Mouse (Mus musculus) T-helper 2 cell (primary cell): Measurements from ENCODE around the gene Wnt10b.
"Not testable (repeated sequence)": the region's sequence is repeated elsewhere in the genome, so short reads cannot be mapped to it uniquely, and the experiment has no call there.

Experiments
- in situ Hi-C: fragments of 300-600 bp; cut with MboI, MseI; formaldehyde crosslinking; loops from one replicate; pipeline ENCODE4 v1.15.1; 2025; ENCODE audit warnings: high pct_unique_total_duplicates

Gene Wnt10b

DNA sequence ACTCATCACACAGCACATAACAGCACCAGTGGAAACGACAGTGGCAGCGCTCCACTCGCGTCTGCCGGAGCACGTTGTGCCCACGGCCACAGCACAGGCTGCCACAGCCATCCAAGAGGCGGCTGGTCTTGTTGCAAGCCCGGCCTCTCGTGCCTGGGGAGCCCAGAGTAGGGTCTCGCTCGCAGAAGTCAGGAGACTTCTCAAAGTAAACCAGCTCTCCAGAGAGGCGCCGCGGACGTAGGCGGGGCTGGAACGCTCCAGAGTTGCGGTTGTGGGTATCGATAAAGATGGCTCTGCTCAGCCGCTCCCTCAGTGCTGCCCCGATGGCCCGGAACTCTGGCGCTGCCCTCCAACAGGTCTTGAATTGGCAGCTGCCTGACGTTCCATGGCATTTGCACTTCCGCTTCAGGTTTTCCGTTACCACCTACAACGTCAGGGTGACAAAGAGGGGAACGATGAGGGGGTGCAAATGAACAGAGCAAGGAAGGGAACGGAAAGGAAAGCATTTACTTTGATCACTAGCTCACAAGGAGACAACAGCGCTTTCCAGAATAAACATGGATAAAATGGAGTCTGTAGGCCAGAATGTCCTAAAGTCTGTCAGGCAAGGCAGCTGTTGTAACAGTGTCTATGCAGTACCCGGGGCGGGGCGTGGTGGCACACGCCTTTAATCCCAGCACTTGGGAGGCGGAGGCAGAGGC, 5.3 kb downstream of the Wnt10b start:
- in situ Hi-C loops, result no loop called here

DNA sequence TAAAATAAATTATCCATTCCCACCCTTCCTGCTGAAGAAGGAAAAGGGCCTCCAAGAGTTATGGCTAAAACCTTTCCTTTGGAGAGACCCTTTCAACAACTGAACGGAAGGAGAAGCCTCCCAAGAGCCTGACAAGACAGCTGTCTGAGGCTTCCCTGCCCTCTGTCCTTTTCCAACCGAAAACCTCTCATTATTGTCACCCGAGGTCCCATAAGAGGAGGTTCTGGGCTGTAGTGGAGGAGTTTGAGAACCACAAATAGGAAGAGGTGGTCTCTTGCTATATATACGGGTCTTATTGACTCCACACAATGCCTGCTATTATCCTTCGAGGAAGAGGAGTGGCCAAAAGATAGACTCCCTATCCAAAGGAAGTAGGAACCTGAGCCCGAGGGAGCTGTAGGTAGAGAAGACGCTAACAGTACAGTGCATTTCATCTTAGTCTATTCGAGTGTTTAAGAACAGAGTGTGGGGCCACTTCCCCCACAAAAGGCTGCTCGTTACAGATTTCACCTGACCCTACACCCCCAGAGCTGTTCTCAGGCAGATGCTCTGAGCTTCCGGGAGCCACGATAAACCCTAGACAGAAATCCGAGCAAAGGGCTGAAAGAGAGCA, 6.0 kb downstream of the Wnt10b start:
- in situ Hi-C loops, result no loop called here

DNA sequence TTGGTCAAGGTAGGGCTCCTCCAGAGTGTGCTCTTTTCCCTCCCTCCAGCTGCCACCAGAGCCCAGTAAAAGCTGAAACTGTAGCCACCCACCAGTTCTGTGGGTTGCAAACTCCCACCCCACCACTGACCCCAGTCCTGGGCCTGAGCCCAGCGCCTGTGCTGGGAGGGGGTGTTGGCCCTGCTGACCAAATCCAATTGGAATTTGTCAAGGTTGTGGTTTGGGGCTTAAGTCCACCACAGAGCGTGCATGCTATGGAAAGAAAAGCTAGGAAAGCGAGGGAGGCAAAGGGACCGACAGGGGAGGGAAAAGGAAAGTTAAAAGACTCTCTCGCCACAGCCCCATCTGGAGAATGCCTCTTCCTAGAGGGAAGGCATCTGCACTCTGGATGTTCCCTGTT, 9.7 kb downstream of the Wnt10b start:
- in situ Hi-C loops, result no loop called here

DNA sequence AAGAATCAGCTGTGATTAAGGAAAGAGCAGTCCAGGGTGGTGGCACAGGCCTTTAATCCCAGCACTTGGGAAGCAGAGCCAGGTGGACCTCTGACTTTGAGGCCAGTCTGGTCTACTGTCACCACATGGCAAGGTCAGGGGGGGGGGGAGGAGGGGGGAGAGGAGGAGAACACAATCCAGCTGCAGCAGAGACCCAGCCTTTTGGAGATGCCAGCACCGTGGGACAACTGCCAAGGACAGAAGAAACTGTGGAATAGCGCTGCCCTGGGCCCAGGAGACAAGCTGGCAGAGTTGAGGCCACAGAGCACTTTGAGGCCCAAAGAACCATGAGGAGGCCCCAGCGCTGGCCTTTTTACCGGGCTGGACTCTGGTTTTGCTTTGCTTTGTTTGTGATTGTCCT, 12.0 kb downstream of the Wnt10b start:
- in situ Hi-C loops, result no loop called here

DNA sequence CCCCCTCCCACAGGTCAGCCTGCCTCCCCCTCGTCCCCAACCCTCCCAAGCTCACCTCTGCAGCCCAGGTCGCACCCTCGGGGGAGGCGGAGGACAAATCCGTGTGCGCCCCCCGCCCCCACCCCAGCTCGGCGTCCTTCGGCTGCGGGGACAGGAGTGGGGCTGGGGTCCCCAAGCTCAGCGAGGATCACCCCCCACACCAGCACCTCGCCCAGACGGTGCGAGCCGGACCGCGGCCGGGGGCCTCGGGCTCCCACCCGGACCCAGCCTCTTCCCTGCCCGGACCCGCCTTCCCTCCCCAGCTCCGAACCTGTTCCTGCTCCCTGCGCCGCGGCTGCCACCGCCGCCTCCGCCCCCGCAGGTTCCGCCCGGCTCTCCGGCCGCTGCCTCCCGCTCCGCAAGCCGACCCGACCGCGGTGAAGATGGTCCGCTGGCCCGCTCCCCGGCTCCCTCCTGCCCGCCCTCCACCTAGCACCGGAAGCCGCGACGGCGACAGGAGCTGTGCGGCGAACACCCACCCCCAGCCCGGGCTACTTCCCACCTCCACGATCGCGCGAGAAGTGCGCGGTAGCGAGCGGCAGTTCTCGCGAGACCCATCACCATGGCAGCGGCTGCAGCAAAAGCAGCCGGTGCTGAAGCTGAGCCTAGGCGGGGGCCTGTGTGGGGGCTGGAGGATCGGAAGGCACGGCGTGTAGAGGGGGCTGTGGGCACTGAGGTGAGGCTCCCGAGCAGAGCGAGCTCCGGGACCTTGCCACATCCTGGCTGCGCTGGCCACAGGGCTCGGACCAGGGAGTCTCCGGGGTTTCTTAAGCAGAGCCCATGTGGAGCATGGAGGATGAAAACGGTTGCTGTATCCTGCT, 15.1 kb downstream of the Wnt10b start, which contains the start of gene Arf3:
TSS of gene Arf3 (minus strand) at position 545 of the 860 bp plus-strand sequence.
- in situ Hi-C loops, result no loop called here

DNA sequence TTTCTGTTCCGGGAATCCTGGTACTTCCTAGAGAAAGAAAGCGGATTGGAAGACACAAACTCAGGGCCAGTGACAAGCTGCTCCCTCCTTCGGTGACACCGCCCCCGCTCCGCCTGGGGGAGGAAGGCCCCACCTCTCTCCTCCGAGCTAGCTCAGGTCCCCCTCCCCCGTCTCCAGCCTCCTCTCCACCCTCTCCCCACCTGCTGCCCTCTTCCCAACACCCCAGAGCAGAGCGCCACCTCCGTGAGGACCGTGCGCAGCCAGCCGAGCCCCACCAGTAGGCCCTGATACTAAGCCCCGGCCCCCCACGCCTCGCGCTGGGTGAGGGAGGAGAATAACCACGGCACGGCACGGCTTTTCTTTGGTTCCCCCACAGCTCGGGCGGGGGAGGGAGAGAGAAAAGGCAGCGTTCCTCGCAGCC, 15.7 kb downstream of the Wnt10b start:
- in situ Hi-C loops, result no loop called here

DNA sequence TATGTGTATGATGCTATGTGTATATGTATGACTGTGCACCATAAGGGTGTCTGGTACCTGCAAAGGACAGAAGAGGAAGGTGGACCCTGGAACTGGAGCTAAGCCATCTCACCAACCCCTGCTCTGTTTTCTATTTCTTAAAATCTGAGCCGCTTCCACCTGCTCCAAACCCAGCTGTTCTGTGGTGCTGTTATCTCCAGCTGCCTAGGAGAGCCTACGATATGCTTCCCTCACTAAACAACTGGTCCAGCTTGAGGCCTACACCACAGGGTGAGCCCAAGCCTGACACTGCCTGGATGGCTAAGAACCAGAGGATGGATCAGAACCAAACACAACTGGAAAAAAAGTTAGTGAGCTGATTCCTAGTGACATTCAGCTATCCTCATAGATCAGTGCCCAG, 23.8 kb downstream of the Wnt10b start:
- in situ Hi-C loops, result no loop called here

DNA sequence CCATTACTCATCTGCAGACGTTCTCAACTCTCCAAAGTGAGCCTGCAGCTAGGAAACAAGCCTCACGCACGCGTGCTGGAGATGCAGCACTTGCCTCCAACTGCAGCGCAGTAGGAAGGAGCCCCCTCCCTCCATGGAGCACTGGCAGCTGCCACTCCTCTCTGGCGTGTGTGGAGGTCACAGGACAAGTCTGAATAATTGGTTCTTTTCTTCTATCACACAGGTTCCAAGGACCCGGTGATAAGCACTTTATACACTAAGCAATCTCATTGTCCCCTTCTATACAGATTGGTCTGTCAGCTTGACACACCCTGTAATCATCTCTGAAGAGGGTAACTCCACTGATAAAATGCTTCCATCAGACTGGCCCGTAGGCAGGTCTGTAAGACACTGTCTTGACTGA, 24.9 kb downstream of the Wnt10b start:
- in situ Hi-C loops, result no loop called here

DNA sequence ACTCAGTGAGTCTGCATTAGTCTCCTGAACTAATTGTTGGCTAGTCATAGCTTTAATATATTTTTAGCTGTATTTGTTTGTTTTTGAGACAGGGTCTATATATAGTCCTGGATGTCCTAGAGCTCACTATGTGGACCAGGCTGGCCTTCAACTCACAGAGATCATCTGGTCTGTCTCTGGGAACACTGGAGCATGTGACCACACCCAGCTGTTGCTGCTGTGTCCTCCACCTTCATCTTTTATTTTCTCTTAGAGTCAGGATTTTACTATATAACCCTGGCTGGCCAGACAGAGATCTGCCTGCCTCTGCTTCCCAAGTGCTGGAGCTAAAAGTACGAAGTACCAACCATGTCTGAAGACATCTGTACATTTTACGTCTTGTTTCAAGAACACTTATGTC, 28.9 kb downstream of the Wnt10b start:
- in situ Hi-C loops, result no loop called here

DNA sequence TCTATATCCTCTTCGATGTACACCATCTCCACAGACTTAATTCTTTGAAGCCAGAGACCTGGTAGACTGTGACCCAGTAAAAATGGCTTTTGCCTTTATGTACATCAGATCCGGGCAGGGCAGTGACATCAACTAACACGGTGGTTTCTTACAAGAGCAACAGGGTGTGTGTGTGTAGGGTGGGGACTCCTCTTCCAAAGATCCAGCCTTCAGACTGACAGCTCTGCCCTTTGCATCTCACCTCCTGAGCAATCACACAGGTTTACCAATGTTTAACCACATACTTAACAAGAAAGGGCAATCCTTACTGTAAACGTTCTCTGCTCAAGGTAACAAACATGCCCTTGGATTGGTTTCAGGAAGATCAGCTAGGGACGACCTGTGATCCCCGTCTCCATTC, 30.7 kb downstream of the Wnt10b start:
- in situ Hi-C loops, result no loop called here

DNA sequence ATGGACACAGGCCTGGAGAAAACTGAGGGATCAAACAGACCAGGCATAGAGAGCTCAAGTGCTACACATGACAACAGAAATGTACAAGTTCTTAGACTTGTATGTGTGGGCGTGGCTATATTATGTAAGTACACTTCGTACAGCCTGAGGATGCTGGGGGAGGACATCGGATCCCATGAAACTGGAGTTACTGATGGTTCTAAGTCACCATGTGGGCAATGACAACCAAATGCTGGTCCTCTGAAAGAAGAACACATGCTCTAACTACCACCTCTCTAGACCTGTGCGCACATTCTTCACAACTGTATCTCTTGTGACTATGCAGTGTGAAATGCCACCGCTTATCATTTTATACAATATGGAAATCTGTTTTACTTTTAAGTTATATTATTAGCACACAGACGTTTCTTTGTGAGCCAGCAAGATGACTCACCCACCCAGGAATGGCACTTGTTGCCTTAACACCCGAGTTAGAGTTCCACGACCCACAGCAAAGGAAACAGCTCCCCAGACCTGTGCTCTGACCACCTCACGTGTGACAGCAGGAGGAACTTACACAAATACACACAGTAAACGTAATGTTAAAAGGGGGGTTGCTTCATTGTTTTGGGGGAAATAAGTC, 31.5 kb downstream of the Wnt10b start:
- in situ Hi-C loops, result no loop called here

DNA sequence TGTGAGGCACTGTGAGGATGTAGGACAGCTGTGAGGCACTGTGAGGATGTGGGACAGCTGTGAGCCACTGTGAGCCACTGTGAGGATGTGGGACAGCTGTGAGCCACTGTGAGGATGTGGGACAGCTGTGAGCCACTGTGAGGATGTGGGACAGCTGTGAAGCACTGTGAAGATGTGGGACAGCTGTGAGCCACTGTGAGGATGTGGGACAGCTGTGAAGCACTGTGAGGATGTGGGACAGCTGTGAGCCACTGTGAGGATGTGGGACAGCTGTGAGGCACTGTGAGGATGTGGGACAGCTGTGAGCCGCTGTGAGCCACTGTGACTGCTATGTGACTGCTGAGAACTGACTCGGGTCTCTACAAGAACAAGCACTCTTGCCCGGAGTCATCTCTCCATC, 34.1 kb downstream of the Wnt10b start:
- in situ Hi-C loops, result not testable (repeated sequence)

DNA sequence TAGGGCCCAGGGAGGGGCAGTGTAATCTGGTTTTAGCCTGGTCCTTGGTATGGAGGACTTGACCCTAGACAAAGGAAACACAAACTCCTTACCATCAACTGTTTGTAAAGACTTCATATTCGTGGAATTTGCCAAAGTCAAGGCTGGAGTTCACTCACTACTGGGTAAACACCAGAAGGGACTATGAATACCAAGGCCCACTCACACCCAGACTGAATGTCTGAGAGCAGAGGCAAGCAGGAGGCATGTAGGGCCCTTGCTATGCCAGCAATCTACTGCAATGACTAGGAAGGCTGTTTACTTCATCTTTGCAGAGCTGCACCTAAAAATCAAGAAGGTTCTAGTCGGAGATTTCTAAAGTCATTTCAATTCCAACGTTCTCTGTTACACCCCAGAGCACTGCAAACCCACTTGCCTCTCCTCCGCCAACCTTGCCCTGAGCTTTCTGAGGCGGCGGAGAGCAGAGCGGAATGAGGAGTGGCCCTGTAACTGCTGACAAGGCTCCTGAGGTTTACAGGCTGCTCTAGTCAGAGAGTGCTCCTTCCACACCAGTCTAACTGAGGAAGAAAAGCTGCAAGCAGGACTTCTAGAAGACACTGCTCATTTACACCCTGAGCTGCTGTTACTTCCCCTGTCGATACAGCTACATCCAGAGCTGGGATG, 35.1 kb downstream of the Wnt10b start:
- in situ Hi-C loops, result no loop called here

DNA sequence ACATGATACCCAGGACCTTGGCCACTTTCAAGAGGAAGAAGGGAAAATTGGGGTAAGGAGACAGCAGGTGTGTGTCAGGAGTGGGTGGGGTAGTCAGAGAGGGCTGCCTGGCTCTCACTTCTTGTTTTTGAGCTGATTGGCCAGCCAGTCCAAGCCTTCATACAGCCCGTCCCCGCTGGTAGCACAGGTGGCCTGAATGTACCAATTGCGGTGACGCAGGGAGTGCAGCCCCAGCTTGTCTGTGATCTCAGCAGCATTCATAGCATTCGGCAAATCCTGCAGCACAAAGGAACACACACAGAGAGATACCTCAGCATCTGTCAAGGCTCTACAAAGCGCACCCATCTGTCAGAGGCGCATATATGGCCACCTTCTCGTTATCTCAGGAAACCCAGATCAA, 37.7 kb downstream of the Wnt10b start:
- in situ Hi-C loops, result no loop called here

DNA sequence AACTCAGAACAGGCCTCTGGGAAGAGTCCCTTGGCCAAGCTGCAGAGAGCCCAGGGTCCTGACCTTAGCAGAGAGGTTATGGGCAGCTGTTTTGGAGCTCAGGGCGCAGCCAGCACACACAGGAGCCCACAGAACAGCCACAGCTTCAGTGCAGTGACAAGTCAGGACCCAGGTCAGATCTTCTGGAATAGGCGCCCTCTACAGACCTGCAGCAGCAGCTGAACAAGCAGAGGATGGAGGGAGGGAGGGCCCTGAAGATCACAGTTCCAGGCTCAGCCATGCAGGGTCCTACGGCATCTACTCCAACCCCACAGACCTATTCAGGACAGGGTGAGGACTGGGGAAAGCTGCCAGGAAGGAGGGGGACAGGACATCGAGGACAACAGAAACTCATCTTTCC, 39.2 kb downstream of the Wnt10b start:
- in situ Hi-C loops, result loop anchor here (5.0 kb wide), 1 partner anchor 81 kb away; no protein-coding TSS in a partner anchor

DNA sequence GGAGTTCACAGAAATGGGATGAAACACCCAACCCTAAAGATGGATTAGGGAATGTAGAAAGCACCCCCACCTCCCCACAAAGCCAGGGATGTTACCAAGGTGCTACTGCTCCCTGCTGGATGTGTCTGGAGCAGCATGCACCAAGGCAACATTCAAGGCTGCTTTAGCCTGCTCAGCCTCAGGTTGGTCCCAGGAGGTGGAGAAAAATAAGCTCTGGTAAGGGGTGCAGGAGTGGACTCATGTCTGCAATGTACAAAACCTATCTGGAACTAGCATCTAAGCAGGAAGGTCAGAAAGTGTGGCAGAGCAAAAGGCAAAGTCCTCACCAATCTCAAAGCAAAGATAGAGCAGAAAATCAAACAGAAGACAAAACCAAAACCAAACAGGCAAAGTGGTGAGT, 40.1 kb downstream of the Wnt10b start:
- in situ Hi-C loops, result loop anchor here (5.0 kb wide), 1 partner anchor 81 kb away; no protein-coding TSS in a partner anchor

DNA sequence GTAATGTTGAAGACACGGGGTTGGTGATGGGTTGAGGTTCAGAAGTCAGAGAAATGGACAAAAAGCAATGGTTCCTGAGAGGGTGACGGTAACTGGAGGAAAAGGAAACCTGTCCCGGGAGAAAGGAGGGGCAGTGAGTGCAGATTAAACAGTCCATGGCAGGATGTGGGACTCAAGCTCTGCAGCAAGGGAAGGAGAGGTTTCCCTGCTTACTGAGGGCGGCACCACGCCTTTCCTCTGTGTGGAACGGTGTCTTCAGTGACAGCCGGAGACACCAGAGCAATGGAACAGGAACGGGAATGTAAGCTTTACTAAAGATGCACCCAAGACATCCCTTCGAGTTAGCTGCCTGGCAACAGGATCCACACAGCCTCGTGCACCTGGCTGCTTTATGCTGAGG, 41.4 kb downstream of the Wnt10b start:
- in situ Hi-C loops, result loop anchor here (5.0 kb wide), 1 partner anchor 79 kb away; no protein-coding TSS in a partner anchor

DNA sequence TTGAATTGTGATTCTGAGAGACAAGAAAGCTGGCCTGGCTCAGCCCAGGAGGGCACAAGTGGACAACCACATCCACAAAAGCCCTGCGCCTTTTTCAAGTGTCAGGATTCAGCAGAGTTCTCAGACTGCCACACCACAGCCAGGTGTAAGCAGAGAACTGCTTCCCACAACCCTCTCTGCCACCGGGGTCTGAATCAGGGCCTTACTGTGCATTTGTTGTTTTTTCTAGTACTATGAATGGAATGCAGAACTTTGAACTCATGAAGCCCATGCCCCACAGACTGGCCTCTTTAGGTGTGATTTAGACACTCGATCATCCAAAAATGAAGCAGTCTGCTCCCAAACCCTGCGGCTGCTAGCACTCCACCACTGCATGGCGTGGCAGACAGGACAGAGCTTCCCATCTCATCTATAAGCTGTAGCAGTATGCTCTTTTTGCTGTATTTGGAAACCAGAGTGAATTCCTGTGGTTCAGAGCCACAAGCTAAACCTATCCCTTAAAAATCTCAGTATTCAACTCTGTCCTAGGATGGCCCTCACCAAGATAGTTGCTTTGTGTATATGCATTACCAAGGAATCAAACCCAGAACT, 43.9 kb downstream of the Wnt10b start:
- in situ Hi-C loops, result no loop called here

DNA sequence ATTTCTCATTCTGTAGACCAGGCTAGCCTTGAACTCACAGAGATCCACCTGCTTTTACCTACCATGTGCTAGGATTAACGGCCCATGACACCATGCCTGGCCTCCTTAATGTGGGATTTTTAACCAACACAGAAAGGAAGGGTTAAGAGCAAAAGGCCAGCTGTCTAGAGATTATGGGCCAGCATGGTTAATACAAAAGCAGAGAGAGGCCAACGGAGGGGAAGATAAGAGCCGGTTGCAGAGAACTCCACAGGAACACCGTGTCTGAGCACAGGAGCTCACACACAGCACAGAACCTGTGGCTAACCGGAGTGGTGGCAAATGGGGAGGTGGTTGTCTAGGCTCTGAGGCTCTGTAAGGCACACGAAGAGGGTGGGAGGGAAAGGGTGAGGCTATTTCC, 44.6 kb downstream of the Wnt10b start:
- in situ Hi-C loops, result no loop called here

DNA sequence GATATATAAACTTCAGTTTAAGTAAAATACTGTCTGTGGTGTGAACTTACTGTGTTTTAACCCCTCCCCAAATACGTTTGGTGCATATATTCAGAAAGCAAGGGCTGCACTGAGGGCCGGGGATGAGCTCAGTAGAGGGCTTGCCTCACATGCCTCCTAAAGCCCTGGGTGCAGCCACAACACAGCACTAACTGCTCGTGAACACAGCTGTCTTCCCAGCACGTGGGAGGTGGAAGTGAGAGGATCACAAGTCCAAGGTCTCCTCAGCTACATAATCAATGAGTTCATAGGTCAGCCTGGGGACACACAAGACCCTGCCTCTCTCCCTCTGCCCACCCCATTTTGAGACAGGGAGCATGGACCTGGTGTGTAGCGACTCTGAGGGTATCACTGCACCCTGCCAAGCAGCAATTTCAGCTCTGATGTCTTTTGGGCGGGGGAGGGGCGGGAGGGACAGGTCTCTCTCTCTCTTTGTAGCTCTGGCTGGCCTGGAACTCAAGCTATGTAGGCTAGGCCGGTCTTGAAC, 45.9 kb downstream of the Wnt10b start:
- in situ Hi-C loops, result no loop called here

DNA sequence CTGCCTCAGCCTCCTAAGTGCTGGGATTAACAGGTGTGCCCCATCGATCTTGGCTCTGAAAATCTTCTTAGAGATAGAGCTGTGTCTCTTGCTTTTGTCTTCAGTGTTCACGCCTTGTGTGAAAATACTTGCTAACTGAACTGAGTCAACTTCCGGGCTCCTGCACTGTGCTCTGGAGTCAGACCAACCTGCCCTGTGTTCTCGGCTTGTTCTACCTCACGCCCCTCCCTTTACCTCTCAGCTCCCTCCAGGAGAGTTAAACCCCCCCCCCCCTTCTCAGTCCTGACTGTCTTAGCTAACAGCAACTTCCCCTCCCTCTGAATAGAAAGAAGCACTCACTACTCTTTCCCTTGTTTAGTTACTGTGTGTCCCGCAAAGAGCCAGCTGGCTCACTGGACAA, 47.2 kb downstream of the Wnt10b start:
- in situ Hi-C loops, result no loop called here
